Mouse (Mus musculus) adrenal gland, postnatal 14 days (tissue): ENCODE measurements around the gene Olfr62. TPM values are rescaled to one million over a fixed set of nuclear protein-coding genes. Genes with fewer than 3 reads are reported as not detected.

Source experiments
- DNase-seq: peaks from one replicate; pipeline ENCODE4 v3.0.0; 2021; ENCODE audit warnings: mixed read lengths
- long read RNA-seq, 2 experiments: library from polyadenylated mRNA; stranded (forward); transcript quantifications; one replicate each; pipeline ENCODE4 v2.0.0; 2021
- total RNA-seq: library from RNA; stranded (reverse); gene quantifications from 2 replicates; pipeline ENCODE4 v1.2.3, GENCODE M21; 2021

Gene Olfr62
- total RNA-seq = not detected in 2 replicates
- long read RNA-seq, experiment 1 = 0 reads
- long read RNA-seq, experiment 2 = 0 reads

- DNase-seq = no peak
These were observed at the start of gene Olfr62 for GRCm38 (mm10) chr4:118658652-118659051. Olfr62 (plus strand) TSS chr4:118658952.

DNA sequence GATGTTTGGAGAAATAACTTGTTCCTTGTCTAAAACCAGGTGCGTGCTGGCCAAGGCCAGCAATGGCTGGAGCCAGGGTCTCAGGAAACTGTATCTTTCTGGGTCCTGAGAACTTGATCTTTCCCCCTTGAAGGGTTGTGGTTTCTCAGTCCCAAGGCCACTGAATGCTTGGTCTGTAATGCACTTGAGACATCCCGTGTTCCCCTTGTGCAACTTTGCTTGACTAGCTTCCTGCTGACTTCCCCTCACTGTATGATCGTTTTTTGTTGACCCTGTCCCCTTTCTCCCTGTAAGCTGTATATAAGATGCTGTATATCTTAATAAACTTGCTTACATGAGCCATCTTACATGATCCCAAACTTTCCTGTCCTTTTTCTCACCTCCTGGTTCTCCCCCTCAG, 48.9 kb upstream of the Olfr62 start:
- no peak for DNase-seq

- peak; percentile 75 for DNase-seq
These were observed 46.1 kb upstream of the Olfr62 start for GRCm38 (mm10) chr4:118612619-118613018.

GRCm38 (mm10) chr4:118615412-118615811, 43.3 kb upstream of the Olfr62 start:
- DNase-seq = no peak

- DNase-seq = peak; percentile 94
These were observed 38.3 kb upstream of the Olfr62 start, which contains the start of the genes Cfap57 and Ebna1bp2 for GRCm38 (mm10) chr4:118620279-118620966. Cfap57 (minus strand) TSS chr4:118620777. Ebna1bp2 (plus strand) TSS chr4:118620799.

- DNase-seq = no peak
These were observed 37.8 kb upstream of the Olfr62 start for GRCm38 (mm10) chr4:118620967-118621320.

DNA sequence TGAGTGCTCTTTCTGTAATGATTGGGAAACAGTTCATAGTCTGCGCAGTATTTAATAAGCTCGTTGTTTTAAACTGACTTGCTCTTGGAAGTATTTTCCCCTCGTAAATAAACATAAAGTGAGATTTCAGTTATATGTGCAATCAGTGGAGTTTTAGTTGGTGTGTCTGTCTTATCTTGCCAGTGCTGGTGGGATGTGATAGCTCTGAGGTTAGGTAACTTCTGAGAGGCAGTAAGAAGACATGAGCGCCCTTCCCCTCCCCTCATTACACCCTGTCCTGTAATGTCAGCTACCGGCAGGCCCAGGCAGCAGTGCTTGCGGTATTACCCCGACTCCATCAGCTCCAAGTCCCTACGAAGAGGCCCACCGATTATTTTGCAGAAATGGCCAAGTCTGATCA, 37.0 kb upstream of the Olfr62 start:
- DNase-seq = no peak

GRCm38 (mm10) chr4:118630261-118630660, 28.5 kb upstream of the Olfr62 start:
- no peak for DNase-seq

GRCm38 (mm10) chr4:118642346-118643190, 16.2 kb upstream of the Olfr62 start:
- no peak for DNase-seq

GRCm38 (mm10) chr4:118645234-118645633, 13.5 kb upstream of the Olfr62 start:
- peak; percentile 73 for DNase-seq

DNA sequence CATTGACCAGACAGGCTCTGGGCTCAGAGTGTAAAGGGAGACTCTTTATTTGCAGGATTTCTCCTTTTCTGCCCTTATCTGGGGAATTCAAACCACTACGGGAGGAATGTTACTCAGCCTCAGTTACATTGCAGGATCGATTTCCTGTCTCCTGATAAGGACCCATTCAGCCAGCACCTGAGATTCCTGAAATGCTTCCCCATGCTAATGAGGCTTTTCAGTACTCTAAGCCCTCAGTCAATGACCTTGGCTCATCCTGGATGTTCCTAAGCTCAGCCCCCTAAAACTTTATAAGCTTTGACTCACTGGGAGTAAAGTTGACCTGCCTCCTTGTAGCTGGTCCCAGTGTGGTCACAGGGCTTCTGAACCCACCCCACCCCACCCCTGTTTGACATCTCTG, 28.3 kb downstream of the Olfr62 start:
- DNase-seq = no peak

- no peak for DNase-seq
These were observed 33.7 kb downstream of the Olfr62 start, which contains the start of gene Olfr1342 for GRCm38 (mm10) chr4:118692412-118692973. Olfr1342 (minus strand) TSS chr4:118692756.

DNA sequence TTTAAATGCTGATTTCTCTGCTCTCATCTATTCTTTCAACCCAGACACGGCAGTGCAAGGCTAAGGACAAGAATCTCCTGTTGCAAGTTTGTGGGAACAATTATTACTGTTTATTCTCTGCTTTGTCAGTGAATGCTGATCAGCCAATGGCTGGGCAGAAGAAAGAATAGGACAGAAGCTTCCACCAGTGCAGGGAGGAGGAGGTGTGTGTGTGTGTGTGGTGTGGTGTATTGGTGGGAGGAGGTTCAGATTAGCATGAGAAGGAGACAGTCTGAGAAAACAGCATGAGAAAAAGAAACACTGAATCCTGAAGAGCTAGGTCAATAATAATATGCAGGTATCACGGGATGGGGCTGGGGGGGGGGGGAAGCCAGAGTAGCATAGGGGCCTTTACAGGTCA, 35.1 kb downstream of the Olfr62 start:
- no peak for DNase-seq

- DNase-seq = no peak
These were observed 44.5 kb downstream of the Olfr62 start, which contains the start of gene Olfr1341 for GRCm38 (mm10) chr4:118703223-118703622. Olfr1341 (plus strand) TSS chr4:118703523.

DNA sequence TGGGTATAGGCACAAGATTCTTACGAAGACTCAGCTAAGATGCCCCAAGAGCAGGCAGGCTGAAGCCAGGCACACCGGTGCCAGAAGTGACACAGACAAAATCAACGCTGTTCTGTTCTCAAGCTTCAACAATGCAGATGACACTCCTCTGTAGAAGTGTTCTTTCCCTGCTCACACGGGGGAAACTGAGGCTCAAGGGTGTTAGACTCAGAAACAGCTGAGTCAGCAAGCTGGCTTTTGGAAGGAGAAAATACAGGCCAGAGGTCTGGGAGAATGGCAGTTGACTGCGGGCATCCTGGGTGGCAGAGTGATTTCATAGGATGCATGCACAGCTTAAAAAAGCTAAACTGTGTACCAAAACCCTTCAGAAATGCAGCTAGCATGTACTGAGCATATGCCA, 49.3 kb downstream of the Olfr62 start:
- DNase-seq = no peak

DNA sequence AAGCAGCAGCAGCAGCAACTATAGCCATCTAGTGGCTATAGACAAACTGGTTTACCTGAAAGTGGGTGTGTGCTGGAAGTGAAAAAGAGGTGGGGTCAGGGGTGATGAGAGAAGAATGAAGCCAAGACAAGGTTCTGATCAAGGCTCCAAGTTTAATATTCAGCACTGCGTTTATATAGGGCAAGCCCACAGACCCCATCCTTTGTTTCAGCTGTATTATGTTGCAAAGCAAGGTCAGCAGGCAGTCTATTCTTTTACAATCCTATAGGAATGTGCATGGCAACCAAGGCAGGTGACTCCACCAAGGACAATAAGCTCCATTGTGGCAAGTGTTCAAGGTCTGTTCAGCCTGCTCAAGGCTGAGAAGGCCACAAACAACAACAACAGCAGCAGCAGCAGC, 52.9 kb downstream of the Olfr62 start:
- DNase-seq = no peak

Other genes starting within 250 kb of the Olfr62 start
- gene Szt2, start 249.7 kb upstream of the Olfr62 start, total RNA-seq = 18.3 and 22.5 TPM in 2 replicates
- gene Med8, start 249.6 kb upstream of the Olfr62 start, total RNA-seq = 65.7 and 67.9 TPM in 2 replicates
- gene Elovl1, start 230.9 kb upstream of the Olfr62 start, total RNA-seq = 66.4 and 75.4 TPM in 2 replicates
- 24.5 and 25.0 TPM in 2 replicates for gene Cdc20, start 221.6 kb upstream of the Olfr62 start, total RNA-seq
- 0.15 and 0.41 TPM in 2 replicates for gene Mpl, start 201.4 kb upstream of the Olfr62 start, total RNA-seq
- gene Tie1, start 168.9 kb upstream of the Olfr62 start, total RNA-seq = 65.7 and 79.2 TPM in 2 replicates
- 3.6 TPM in 1 of 2 replicates, not detected in the other for gene 2610528J11Rik, start 132.0 kb upstream of the Olfr62 start, total RNA-seq
- 0.45 and 1.4 TPM in 2 replicates for gene Tmem125, start 114.9 kb upstream of the Olfr62 start, total RNA-seq
- gene Cfap57, start 38.2 kb upstream of the Olfr62 start, total RNA-seq = not detected in 2 replicates
- gene Ebna1bp2, start 38.2 kb upstream of the Olfr62 start, total RNA-seq = 67.7 and 86.3 TPM in 2 replicates
- not detected in 2 replicates for gene Olfr1342, start 33.8 kb downstream of the Olfr62 start, total RNA-seq
- gene Olfr1341, start 44.6 kb downstream of the Olfr62 start, total RNA-seq = not detected in 2 replicates
- not detected in 2 replicates for gene Olfr1340, start 61.2 kb downstream of the Olfr62 start, total RNA-seq
- gene Olfr1339, start 73.2 kb downstream of the Olfr62 start, total RNA-seq = not detected in 2 replicates
- not detected in 2 replicates for gene Olfr1338, start 99.8 kb downstream of the Olfr62 start, total RNA-seq
- not detected in 2 replicates for gene Olfr1337, start 123.6 kb downstream of the Olfr62 start, total RNA-seq
- gene Olfr1335, start 151.0 kb downstream of the Olfr62 start, total RNA-seq = not detected in 2 replicates
- gene Olfr1333, start 177.3 kb downstream of the Olfr62 start, total RNA-seq = not detected in 2 replicates
- gene Olfr1331, start 205.7 kb downstream of the Olfr62 start, total RNA-seq = not detected in 2 replicates
- not detected in 2 replicates for gene Olfr1330, start 229.6 kb downstream of the Olfr62 start, total RNA-seq